Mouse (Mus musculus) heart, adult 8-10 months (tissue): ENCODE measurements at regions not wholly inside any gene's neighbourhood (a gene's known extent, or its start where the extent isn't known, plus 50 kb on each side); places are given as distances from the start of the nearest gene placed in this dataset.

Experiments
- DNase-seq: peaks from one replicate; pipeline ENCODE4 v3.0.0; 2022; ENCODE audit warnings: low spot score

DNA sequence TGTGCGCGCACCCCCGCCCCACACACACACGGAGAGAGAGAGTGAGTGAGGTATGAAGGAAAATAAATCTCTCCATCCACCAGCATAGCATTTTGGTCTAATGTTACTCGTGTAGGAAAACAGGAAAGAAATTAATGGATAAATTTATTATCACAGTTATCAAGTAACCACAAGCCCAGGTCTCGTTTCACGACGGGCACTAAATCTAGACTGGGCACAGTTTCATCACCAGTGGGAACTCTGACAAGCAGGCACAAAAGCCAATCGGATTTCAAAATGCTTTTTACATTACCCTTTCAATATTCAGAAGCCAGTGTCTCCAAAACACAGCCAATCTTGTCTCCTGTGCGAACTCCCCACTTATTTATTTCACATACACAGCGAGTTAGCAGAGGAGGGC lies 244.9 kb upstream of the Lrtm1 start:
- no peak for DNase-seq

DNA sequence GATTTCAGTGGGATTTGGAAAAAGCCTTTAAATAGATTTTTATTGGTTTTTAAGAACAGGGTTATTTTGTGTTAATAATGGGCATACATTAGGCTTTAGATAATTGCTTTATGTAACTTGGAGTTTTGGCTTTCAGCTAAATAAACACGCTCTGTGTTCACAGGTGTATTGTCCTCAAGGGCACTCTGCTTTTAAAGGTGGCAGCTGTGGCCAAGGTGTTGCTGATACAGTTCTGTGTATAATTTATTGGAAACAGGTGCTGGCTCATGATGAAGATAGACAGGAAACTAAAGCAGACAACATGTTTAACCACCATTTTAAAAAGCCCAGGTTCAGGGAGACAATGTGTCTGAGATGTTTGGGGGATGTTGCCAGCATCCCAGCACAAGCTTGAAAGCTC lies 242.3 kb upstream of the Lrtm1 start:
- DNase-seq, result no peak

DNA sequence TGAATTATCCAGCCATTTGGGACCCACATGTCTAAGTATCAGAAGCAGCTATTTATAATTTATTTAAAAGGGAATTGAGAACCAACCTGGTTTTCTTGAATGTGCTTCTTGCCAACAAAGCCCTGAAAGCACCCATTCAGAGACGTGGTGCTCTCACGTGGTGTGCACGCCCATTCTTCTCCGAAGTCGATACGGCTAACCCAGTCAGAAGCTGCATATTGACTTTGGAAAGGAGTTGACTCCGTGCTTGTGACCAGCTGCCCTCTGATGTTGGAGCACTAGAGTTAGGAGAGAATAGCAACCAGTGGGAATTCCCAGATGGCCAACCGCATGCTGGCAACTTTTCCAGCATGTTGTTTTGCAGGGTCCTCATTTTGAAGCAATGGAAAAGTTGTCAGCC lies 240.2 kb upstream of the Lrtm1 start:
- DNase-seq, result no peak

DNA sequence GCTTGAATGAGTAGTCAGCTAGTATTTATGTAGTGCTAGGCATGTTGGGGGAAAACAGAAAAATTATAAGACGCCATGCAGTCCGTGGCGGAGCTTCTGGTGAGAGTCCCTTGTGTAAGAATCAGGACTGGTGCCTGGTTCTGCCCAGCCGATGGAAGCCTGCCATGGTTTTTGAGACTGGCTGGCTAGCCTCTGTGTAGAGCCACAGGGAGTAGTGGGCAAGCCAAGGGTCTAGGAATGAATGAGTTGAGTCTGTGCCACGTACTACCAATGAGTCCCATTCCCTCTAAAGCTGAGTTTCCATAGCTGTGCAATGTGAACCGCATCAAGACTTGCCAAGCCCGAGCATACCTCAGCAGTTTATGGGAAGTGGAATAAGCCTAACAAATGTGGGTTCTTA lies 236.3 kb upstream of the Lrtm1 start:
- no peak for DNase-seq

DNA sequence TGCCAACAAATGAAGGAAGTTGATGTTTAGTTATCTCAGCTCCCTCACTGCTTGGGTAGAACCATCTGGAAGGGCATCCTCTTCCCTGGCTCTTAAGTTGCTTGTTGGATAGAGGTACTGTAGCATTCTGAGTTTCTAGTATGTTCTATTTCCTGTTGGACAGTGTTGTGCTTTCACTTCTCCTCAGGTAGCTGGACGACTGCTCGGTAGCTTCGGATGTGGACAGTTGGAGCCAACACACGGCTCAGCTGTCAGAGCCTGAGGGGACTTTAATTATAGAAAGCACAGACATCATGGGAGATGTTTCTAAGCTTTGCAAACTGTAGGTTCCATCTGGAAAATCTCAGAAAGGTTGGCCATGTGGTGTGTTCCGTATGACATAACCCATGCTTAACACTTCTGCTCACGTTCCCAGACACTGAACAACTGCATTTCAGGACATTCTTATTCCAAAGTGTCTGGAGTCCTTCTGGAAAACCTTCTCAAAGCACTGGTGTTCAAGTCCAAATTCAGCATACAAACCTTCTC lies 233.8 kb upstream of the Lrtm1 start:
- no peak for DNase-seq

DNA sequence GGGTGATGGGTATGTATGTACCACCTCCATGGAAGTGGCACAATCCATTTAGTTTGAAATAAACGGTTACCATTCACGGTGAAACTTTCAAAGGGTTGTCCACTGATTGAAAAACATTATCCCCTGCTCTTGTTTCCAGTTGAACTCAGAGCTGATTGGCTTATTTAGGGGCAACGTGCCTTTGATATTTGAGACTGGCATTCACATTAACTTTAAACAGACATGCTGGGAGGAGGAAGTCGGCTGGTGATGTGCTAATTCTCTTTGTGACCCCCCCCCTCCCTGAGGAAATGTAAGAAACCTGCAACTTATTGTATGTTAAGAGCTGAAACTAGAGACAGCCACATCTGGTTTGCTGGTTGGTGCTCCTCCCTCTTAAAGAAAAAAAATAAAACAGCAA lies 219.7 kb upstream of the Lrtm1 start:
- DNase-seq, result no peak

DNA sequence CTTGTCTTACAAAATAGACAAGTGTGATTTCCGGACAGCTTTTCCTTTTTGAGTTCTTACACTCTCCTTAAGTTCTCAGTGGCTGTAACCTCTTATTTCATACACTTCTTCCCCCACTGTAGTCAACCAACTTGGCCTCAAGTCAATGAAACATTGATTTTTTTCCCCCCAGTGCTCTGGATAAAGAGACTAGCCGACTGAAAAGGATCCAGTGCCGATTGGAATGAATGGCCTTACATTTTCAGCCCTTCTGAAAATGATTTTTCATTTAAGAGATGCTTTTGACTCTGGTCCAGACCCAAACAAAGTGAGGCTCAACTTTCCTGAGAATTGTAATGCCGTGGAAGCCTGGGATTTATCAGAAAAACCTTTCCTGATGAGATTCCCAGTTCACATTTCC lies 216.3 kb upstream of the Lrtm1 start:
- no peak for DNase-seq

DNA sequence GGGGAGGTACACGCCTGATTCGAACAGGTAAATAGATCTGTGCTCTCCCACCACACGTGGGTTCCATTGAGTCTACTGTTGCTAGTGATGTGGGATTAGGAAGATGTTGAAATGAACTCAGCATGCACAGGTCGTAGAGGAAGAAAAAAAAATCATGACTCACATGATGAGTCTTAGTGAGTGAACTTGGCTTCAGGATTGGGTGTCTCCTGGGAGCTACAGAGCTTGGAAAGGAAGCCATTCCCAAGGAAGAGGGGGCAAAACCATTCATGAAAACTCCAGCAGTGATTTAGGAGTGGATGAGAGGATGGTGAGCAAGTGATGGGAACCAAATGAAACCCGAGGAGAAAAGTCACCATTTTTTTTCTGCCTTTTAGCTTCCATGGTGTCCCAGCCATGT lies 215.9 kb upstream of the Lrtm1 start:
- DNase-seq, result no peak

DNA sequence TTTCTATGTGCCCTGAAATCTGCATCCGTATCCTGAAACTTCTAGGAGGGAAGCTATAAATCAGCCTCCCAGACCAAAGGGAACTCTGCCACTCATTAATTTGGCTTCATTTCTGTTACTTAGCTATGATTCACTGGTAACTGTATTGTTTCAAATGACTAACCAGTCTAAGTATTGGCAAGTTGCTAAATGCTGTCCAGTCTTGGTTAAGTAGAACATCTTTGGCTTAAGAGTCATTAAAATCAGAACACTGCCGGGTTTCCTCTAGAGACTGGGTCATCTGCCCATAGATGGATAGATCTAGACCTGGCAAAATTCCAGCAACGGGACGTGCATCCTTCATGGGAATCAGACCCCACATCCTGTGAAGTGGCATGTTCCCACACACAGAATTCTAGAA lies 209.9 kb upstream of the Lrtm1 start:
- no peak for DNase-seq

DNA sequence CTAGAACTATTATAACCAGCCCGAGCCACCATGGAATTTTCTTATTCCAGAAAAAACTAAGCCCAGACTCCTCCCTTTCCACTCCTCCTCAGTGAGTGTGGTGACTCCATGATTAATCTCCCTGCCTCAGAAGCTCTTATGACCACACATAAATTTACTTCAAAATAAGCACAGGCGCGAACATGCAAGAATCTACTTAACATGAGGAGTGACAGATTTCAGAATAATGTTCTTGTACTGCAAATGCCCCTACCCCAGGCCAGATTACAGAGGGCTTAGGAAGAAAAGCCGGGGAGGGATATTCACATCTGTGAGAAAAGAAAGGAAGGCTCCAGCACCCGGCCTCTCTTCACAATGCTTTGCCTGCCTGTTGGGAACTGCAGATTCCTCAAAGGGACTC lies 208.7 kb upstream of the Lrtm1 start:
- no peak for DNase-seq

DNA sequence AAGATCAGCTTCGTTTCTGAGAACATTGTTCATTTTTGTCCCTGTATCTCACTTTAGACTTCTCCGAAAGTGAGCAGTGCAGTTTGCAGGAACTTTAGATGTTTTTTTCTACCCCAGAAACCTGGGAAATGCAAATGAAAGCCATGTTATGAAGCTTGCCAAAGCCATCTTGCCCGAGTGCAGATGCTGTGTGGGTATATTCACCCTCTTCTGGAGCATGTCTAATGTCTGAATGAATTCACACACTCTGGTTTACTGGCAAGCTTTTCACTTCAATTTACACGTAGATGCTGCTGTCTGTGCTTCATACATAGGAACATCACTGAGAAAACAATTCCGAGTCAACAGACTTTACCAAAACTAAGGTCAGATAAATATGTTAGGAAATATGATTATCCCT lies 197.0 kb upstream of the Lrtm1 start:
- DNase-seq, result no peak

DNA sequence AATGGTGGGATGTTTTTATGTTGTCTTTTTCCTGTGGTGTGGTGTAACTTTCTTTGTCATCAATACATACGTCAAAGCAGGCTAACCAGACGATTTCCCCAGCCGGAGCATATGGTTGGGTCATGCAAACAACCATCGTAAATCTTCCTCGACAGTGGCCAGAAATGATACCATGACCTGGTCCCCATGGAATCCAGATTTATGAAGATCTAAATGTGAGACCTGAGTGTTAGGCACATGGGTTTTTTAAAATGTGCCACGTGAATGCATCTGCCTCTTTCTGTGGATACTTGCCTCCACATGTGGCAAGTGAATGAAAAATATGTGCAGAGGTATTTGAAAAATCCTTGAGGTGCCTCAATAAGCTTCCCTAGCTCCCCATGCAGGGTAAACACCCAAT lies 190.8 kb upstream of the Lrtm1 start:
- DNase-seq, result no peak

DNA sequence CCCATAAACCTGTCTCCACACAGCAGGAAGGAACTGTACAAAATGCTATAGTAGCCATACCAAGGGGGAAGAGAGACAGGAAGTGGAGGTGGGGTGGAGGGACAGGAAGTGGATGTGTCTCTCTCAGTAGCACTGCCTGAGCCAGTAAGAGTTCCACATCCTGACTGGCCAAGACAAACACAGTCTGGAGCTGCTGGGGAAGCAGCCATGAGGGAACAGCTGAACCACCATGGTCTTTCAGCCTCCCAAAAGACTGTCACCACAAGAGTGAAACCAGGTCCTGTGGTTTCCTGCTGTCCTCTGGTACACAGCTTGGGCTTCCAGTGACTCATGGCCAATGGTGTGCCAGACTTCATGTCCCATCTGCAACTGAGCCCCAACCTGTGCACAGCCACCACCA lies 180.9 kb upstream of the Lrtm1 start:
- no peak for DNase-seq

DNA sequence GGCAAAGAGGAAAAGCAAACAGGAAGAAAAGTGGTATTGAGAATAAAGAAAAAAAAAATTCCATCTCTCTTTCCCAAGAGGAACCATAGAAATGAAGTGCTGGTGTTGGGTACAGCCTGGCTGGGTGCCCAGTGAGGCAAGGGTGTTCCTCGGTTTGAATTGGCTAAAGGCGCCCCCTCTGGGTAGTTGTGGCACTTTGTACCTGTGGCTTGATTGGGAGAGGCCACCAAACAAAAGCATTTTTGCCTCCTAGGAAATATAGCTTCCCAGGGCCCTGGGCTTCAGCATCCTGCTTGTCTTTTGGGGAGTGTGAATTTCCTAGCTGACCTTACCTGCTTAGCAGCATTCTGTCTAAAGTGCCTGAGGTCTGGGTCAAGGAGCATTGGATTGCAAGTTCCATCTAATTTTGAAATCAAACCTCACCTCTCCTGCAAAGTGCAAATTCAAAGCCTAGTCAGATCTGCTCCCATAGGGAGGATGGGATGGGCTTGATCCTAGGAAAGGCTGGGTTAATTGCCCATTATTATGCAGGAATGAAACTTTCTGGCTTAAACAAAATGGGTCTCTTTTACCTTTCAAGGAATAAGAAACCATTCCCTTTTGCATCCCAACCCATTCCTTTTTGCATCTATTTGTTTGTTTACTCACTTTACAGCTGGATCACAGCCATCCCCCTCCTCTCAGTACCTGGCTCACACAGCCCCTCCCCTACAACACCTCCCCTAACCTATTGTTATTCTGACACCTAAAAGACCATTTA lies 169.0 kb upstream of the Lrtm1 start:
- peak; percentile 7 for DNase-seq
